In the genomic region with DNA sequence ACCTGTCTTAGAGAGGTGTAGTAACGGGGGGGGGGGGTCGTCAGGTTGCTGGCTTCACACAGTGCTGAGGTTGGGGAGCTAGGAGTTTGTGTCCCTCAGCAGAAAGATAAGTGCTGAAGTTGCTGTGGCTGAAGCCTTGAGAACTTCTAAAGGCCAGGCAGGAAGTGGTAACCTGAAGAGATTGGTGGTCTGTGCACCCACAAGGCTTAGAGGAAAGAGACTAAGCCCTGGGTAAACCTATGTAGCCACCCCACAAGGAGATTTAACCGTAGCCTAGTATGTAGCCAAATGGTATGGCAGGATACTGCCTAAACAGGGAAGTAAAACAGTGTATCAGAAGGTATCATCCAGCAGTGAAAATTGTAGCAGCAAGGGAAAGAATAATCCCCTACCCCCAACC, we compare ENCODE assay signal across 16 mouse cellular contexts. TPM values are rescaled to one million over a fixed set of nuclear protein-coding genes. Genes with fewer than 3 reads are reported as not detected.
DNase-seq lines count a peak whose midpoint lies in the region; ATAC-seq and TF ChIP-seq lines count a peak whose summit lies in the region.
"Had no signal": no experiment of that assay in that cellular context is flagged by ENCODE, and none has a peak within 500 bp of the region (broad histone marks: within the 10 kb centered on the region; RNA-seq: fewer than 3 reads in every experiment).

No protein-coding gene starts in this region.

- H3K9me3 ChIP-seq in heart, postnatal 0 days (replicated peaks; ENCODE audit: control insufficient read depth, low read length), result no peaks in the 10 kb centered on the region
- H3K9me3 ChIP-seq in MEL (replicated peaks; ENCODE audit: insufficient read depth, low read length), result no peaks in the 10 kb centered on the region
- no peaks in the 10 kb centered on the region for H3K9me3 ChIP-seq in stomach, embryonic 15.5 days
- H3K9me3 ChIP-seq: hindbrain, embryonic 12.5 days; megakaryocyte, embryonic 14.5 days had no signal

- H3K36me3 ChIP-seq in heart, postnatal 0 days (replicated peaks; ENCODE audit: control insufficient read depth, insufficient read depth, low read length), result no peaks in the 10 kb centered on the region
- H3K36me3 ChIP-seq in MEL (ENCODE audit: control insufficient read depth in 1 of 2, insufficient read depth in 2 of 2, low read length in 2 of 2), result peaks cover 0 to 36% of the 10 kb centered on the region in 2 experiments; a peak in 2 of 4 replicates
- no peaks in the 10 kb centered on the region for H3K36me3 ChIP-seq in stomach, embryonic 15.5 days
- H3K36me3 ChIP-seq: hindbrain, embryonic 12.5 days had no signal

- H3K4me2 ChIP-seq in heart, postnatal 0 days (ENCODE audit: low read depth, low read length), result no peak overlapping the region
- no peak overlapping the region for H3K4me2 ChIP-seq in stomach, embryonic 15.5 days
- H3K4me2 ChIP-seq: hindbrain, embryonic 12.5 days had no signal

- no peak for TF ChIP-seq EP300 in heart, postnatal 0 days (IDR thresholded peaks at IDR 0.05; ENCODE audit: low read depth)
- no peak for TF ChIP-seq EP300 in MEL (IDR thresholded peaks at IDR 0.05; ENCODE audit: low read depth in 1 of 2, low read length in 2 of 2)

- no peak for TF ChIP-seq RAD21 in MEL (IDR thresholded peaks at IDR 0.05; ENCODE audit: low read depth, low read length)

- no peaks in the 10 kb centered on the region for H3K27me3 ChIP-seq in heart, postnatal 0 days (ENCODE audit: control insufficient read depth, insufficient read depth, low read length)
- H3K27me3 ChIP-seq in MEL (ENCODE audit: control insufficient read depth in 1 of 2, insufficient read depth in 2 of 2, low read length in 2 of 2), result no peaks in the 10 kb centered on the region
- no peaks in the 10 kb centered on the region for H3K27me3 ChIP-seq in stomach, embryonic 15.5 days (replicated peaks)
- H3K27me3 ChIP-seq: hindbrain, embryonic 12.5 days had no signal

- no peak overlapping the region for H3K4me3 ChIP-seq in heart, postnatal 0 days (ENCODE audit: low read depth, low read length)
- H3K4me3 ChIP-seq in MEL (ENCODE audit: control insufficient read depth in 1 of 2, insufficient read depth in 1 of 2, low read depth in 2 of 2, low read length in 2 of 2), result no peak overlapping the region
- H3K4me3 ChIP-seq in stomach, embryonic 15.5 days (replicated peaks), result no peak overlapping the region
- H3K4me3 ChIP-seq: erythroblast, embryonic 14.5 days; hindbrain, embryonic 12.5 days; megakaryocyte, embryonic 14.5 days had no signal

- DNase-seq in heart, postnatal 0 days (ENCODE audit: low spot score), result no peak
- no peak for DNase-seq in heart, adult 18-20 months
- DNase-seq in MEL (ENCODE audit: low read depth, low spot score), result peak; percentile 32
- no peak for DNase-seq in urinary bladder, postnatal 10 days (ENCODE audit: low spot score)
- DNase-seq in kidney, adult 11 months, result no peak
- DNase-seq: cerebellum, adult 9-10 months; embryo, embryonic 11 days; gastrocnemius, postnatal 36 days; kidney, adult 18-20 months; kidney, postnatal 4 days had no signal

- H3K79me2 ChIP-seq in MEL (ENCODE audit: control insufficient read depth, insufficient read depth, low read length, poor library complexity), result no peaks in the 10 kb centered on the region

- H3K27ac ChIP-seq in heart, postnatal 0 days (ENCODE audit: low read depth), result peak overlapping the region; percentile 23; the same call in 1 of the 2 replicates
- H3K27ac ChIP-seq in MEL (ENCODE audit: control insufficient read depth, low read depth, low read length), result no peak overlapping the region
- H3K27ac ChIP-seq in stomach, embryonic 15.5 days, result 0 out of 2 replicates have a peak overlapping the region, but pooled peaks have one; percentile 26
- H3K27ac ChIP-seq: hindbrain, embryonic 12.5 days; liver, embryonic 14.5 days had no signal

- TF ChIP-seq CTCF in heart, postnatal 0 days (IDR thresholded peaks at IDR 0.05; ENCODE audit: low read depth), result no peak
- no peak for TF ChIP-seq CTCF in MEL (IDR thresholded peaks at IDR 0.05 in 2 of 3, conservative IDR thresholded peaks at IDR 0.05 in 1 of 3; ENCODE audit: control insufficient read depth in 1 of 3, insufficient read depth in 1 of 3, low read depth in 2 of 3, low read length in 3 of 3, poor library complexity in 1 of 3, severe bottlenecking in 1 of 3)

- WGBS in heart, postnatal 0 days, result 79% methylated on average over 3 of the region's 3 CpGs
- 72% methylated on average over 3 of the region's 3 CpGs for WGBS in stomach, embryonic 15.5 days

- no peak for TF ChIP-seq POLR2A in MEL (IDR thresholded peaks at IDR 0.05; ENCODE audit: control insufficient read depth in 1 of 2, insufficient read depth in 1 of 2, low read depth in 1 of 2, low read length in 2 of 2, poor library complexity in 1 of 2)

- ATAC-seq in heart, postnatal 0 days (ENCODE audit: insufficient read depth, low read depth), result no peak
- peak; percentile 30; the same call in 1 of the 2 replicates for ATAC-seq in granulocyte monocyte progenitor cell, adult 5-6 weeks (replicated peaks; ENCODE audit: poor library complexity, severe bottlenecking)
- ATAC-seq in stomach, embryonic 15.5 days (ENCODE audit: insufficient read depth, low FRiP score, low read depth), result no peak

- peaks cover 32% of the 10 kb centered on the region for H3K4me1 ChIP-seq in heart, postnatal 0 days (ENCODE audit: control insufficient read depth, insufficient read depth)
- H3K4me1 ChIP-seq in MEL (ENCODE audit: control insufficient read depth in 1 of 2, insufficient read depth in 2 of 2, low read length in 2 of 2), result peaks cover 18 to 41% of the 10 kb centered on the region in 2 experiments
- H3K4me1 ChIP-seq in stomach, embryonic 15.5 days, result peaks cover 35% of the 10 kb centered on the region

- no peak overlapping the region for H3K9ac ChIP-seq in heart, postnatal 0 days (replicated peaks; ENCODE audit: low read depth, low read length)
- no peak overlapping the region for H3K9ac ChIP-seq in MEL (ENCODE audit: control insufficient read depth, low read depth, low read length, poor library complexity, severe bottlenecking)
- H3K9ac ChIP-seq in stomach, embryonic 15.5 days, result no peak overlapping the region
- H3K9ac ChIP-seq: hindbrain, embryonic 12.5 days; liver, embryonic 14.5 days had no signal

TF ChIP-seq in MEL, 35 proteins besides CTCF, POLR2A, EP300 and RAD21:
- no peak for TF ChIP-seq USF2 (IDR thresholded peaks at IDR 0.05; ENCODE audit: borderline replicate concordance in 1 of 2, insufficient read depth in 1 of 2, low read depth in 1 of 2, low read length in 2 of 2)
- TF ChIP-seq MYC (IDR thresholded peaks at IDR 0.05; ENCODE audit: low read depth, low read length), result no peak

RNA-seq across cellular contexts. Expression of gene Fam129b, which starts 14.4 kb away (rescaled TPM):
- 59.6 and 60.1 TPM in 2 replicates for total RNA-seq in heart, postnatal 0 days (2014; rRNA removed; ENCODE audit: low replicate concordance)
- polyA plus RNA-seq in heart, postnatal 0 days (2015; fragmentation: Nextera tagmentation; extraction: Ambion mirVana), result 25.2 and 25.3 TPM in 2 replicates
- total RNA-seq in heart, adult 18-20 months (2021), result 10 to 100 TPM; 20.4 to 25.0 TPM
- 11.5 and 17.5 TPM in 2 replicates for total RNA-seq in MEL (2012; rRNA removed)
- polyA plus RNA-seq in MEL (2012; ENCODE audit: insufficient read depth in 1 of 2, insufficient read length in 2 of 2, low read depth in 1 of 2, low replicate concordance in 2 of 2, missing spikeins in 1 of 2), result 10 to 100 TPM in 1 of 2 experiments, not detected in 1; 20.0 TPM
- 7.9 and 20.5 TPM in 2 replicates for total RNA-seq in granulocyte monocyte progenitor cell, adult 5-6 weeks (2014; fragmentation: Nextera tagmentation)
- 6.2 and 9.6 TPM in 2 replicates for total RNA-seq in granulocyte monocyte progenitor cell, adult 5-6 weeks (2017)
- 67.1 and 73.6 TPM in 2 replicates for polyA plus RNA-seq in stomach, embryonic 15.5 days (2015; fragmentation: Nextera tagmentation; extraction: Ambion mirVana)

RNA-seq across cellular contexts. Expression of gene Stxbp1, which starts 43.2 kb away (rescaled TPM):
- total RNA-seq in heart, postnatal 0 days (2014; rRNA removed; ENCODE audit: low replicate concordance), result 12.6 and 46.0 TPM in 2 replicates
- polyA plus RNA-seq in heart, postnatal 0 days (2015; fragmentation: Nextera tagmentation; extraction: Ambion mirVana), result 20.9 and 23.5 TPM in 2 replicates
- 10 to 100 TPM; 12.2 to 13.0 TPM for total RNA-seq in heart, adult 18-20 months (2021)
- 7.1 and 8.2 TPM in 2 replicates for total RNA-seq in MEL (2012; rRNA removed)
- polyA plus RNA-seq in MEL (2012; ENCODE audit: insufficient read depth in 1 of 2, insufficient read length in 2 of 2, low read depth in 1 of 2, low replicate concordance in 2 of 2, missing spikeins in 1 of 2), result 10 to 100 TPM in 1 of 2 experiments, not detected in 1; 33.2 TPM
- total RNA-seq in granulocyte monocyte progenitor cell, adult 5-6 weeks (2014; fragmentation: Nextera tagmentation), result 3.5 and 6.3 TPM in 2 replicates
- 1.3 and 1.6 TPM in 2 replicates for total RNA-seq in granulocyte monocyte progenitor cell, adult 5-6 weeks (2017)
- 20.0 and 21.4 TPM in 2 replicates for polyA plus RNA-seq in stomach, embryonic 15.5 days (2015; fragmentation: Nextera tagmentation; extraction: Ambion mirVana)
